Mouse (Mus musculus) brain, embryonic 14.5 days (tissue): Measurements from ENCODE around the gene Zbtb6.

Source experiments
- CTCF ChIP-seq: fragments of 200-500 bp; IDR thresholded peaks from 2 replicates; pipeline ENCODE4 v1.5.1; 2012; ENCODE audit warnings: inconsistent platforms, mild to moderate bottlenecking, moderate library complexity, borderline replicate concordance; ENCODE audit not compliant: insufficient read depth, insufficient read length; ENCODE audit errors: extremely low read depth
- POLR2A ChIP-seq: fragments of 200-500 bp; IDR thresholded peaks from 2 replicates; pipeline ENCODE4 v1.6.1; 2012; ENCODE audit warnings: mild to moderate bottlenecking, inconsistent platforms, borderline replicate concordance; ENCODE audit not compliant: poor library complexity, insufficient read depth, insufficient read length, severe bottlenecking; ENCODE audit errors: extremely low read depth

DNA sequence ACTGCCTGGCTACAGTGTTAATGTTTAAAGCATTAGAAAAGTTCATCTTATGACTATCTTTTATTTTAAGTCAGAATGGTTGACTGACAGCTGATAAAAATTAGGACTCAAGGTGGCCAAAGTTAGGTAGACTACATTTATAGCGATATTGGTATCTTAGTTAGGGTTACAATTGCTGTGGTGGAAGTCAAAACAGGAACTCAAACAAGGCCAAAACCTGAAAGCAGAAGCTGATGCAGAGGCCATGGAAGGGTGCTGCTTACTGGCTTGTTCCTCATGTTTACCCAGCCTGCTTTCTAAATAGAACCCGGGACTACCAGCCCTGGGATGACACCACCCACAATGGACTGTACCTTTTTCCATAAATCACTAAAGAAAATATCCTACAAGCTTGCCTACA lies 41.2 kb upstream of the Zbtb6 start:
- TF ChIP-seq CTCF (no peak), POLR2A (no peak)
